Mouse (Mus musculus) embryonic fibroblast, embryonic 13.5 days (primary cell): ENCODE measurements around the gene Prkcz. TPM values are rescaled to one million over a fixed set of nuclear protein-coding genes. Genes with fewer than 3 reads are reported as not detected.

Source experiments
- H3K27ac ChIP-seq: 2 replicates; pipeline ENCODE4 v1.5.1; 2012; ENCODE audit warnings: low read length, control low read depth, inconsistent platforms; ENCODE audit not compliant: insufficient read depth
- H3K4me1 ChIP-seq: 2 replicates; pipeline ENCODE4 v1.6.1; 2011; ENCODE audit warnings: low read length; ENCODE audit not compliant: control insufficient read depth, insufficient read depth
- H3K4me3 ChIP-seq: 2 replicates; pipeline ENCODE4 v1.5.1; 2011; ENCODE audit warnings: mild to moderate bottlenecking, control low read depth, low read length; ENCODE audit not compliant: insufficient read depth
- CTCF ChIP-seq: IDR thresholded peaks from 2 replicates; pipeline ENCODE4 v1.5.1; 2011; ENCODE audit warnings: mild to moderate bottlenecking, control low read depth, low read length, moderate library complexity, borderline replicate concordance; ENCODE audit not compliant: insufficient read depth
- POLR2A ChIP-seq: IDR thresholded peaks from 2 replicates; pipeline ENCODE4 v1.6.1; 2011; ENCODE audit warnings: low read depth, mild to moderate bottlenecking, control low read depth, low read length, moderate library complexity
- polyA plus RNA-seq: library from polyadenylated mRNA; stranded (reverse); fragments of >200 nt; gene quantifications from 2 replicates; pipeline ENCODE4 v1.2.4, GENCODE M21; 2011; ENCODE audit warnings: low read depth; ENCODE audit not compliant: missing spikeins, insufficient read length

Prkcz gene
- polyA plus RNA-seq, 1 experiment, result 0.63 TPM

GRCm38 (mm10) chr4:155222841-155223593 lies 138.1 kb downstream of the Prkcz start:
- Histone ChIP-seq H3K4me1 (peaks cover 7% of the 10 kb centered on the region; the same call in 1 of the 2 replicates), H3K4me3 (peak overlapping the region; percentile 29), H3K27ac (peak overlapping the region; percentile 94)
- TF ChIP-seq POLR2A, result peak; percentile 80
- 0 out of 2 replicates have a peak, but pooled peaks have one; percentile 18 for TF ChIP-seq CTCF

- H3K27ac ChIP-seq, result peak within 1 kb of the TSS; percentile 94
- peak within 1 kb of the TSS; percentile 97 for H3K4me3 ChIP-seq
- H3K4me1 ChIP-seq, result peaks cover 7% of the 10 kb centered on the region; the same call in 1 of the 2 replicates
- no peak for TF ChIP-seq POLR2A
- TF ChIP-seq CTCF, result no peak
Observed at GRCm38 (mm10) chr4:155222552-155222840, 138.7 kb downstream of the Prkcz start, which contains the start of gene Ski. Gene Ski (minus strand): TSS chr4:155222592.

- H3K27ac ChIP-seq, result peak overlapping the region; percentile 5
- H3K4me3 ChIP-seq, result peak overlapping the region; percentile 97
- TF ChIP-seq CTCF (no peak), POLR2A (0 out of 2 replicates have a peak, but pooled peaks have one; percentile 30)
- H3K4me1 ChIP-seq, result peaks cover 9% of the 10 kb centered on the region
Observed at GRCm38 (mm10) chr4:155221599-155222551, 139.3 kb downstream of the Prkcz start.

DNA sequence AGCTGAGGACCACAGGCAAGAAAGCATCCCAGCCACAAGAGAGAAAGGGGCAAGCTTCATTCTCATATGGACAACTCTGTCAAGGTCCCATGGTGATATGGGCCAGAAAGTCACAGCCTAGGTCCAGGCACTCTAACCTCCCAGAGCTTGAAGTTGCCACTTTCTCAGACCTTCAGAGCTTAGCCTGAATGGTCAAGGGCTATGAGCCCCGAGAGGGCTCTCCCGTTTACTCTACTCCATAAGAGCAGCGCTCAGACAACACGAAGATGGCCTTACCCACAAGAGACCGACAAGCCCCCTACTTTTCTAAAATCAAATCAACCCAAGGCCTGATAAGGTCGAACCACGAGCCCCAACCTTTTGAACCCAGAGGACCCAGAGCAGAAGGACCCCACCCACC lies 140.1 kb downstream of the Prkcz start:
- Histone ChIP-seq H3K27ac (peak overlapping the region; percentile 41), H3K4me1 (peaks cover 16% of the 10 kb centered on the region), H3K4me3 (peak overlapping the region; percentile 97)
- TF ChIP-seq POLR2A, result no peak
- no peak for TF ChIP-seq CTCF

DNA sequence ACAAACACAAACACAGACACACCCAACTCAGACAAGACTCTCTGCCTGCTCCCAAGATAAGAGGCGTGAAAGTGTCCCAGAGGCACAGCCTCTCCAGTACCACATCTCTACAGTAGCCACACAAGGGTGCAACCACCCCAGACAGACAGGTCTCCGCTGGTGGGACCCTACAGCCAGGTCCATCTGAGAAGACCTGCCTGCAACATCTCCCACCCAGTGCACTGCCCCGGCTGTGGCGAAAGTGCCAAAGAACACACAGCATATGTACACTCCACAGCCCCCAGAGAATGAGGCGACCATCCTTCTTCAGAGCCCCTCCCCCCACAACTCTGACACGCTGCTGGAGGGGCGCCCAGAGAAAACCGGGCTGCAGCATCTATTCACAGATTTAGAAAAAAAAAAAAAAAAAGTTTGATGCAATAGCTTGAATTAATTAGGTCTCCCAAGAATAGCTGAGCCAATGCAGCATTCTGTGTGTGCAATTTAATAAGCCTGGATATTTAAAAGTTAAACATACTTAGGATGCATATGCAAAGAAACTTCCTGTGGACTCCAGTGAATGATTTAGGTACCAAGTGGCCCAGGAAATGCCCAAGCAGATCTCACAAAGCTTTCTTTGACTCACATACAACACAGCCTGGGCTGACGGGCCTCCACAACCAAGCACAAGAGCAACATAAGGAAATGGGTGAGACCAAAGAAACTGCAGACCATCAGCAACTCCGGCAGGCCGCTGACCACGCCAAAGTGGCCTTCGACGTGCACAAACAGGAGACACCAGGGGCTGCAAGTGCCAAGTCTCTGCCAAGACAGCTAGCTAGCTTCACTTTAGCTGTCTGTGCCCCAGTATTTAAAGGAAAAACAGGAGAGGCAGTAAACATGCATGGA lies 140.7 kb downstream of the Prkcz start:
- Histone ChIP-seq H3K4me1 (peaks cover 22% of the 10 kb centered on the region), H3K27ac (peak overlapping the region; percentile 41), H3K4me3 (peak overlapping the region; percentile 97)
- TF ChIP-seq CTCF (no peak), POLR2A (no peak)

DNA sequence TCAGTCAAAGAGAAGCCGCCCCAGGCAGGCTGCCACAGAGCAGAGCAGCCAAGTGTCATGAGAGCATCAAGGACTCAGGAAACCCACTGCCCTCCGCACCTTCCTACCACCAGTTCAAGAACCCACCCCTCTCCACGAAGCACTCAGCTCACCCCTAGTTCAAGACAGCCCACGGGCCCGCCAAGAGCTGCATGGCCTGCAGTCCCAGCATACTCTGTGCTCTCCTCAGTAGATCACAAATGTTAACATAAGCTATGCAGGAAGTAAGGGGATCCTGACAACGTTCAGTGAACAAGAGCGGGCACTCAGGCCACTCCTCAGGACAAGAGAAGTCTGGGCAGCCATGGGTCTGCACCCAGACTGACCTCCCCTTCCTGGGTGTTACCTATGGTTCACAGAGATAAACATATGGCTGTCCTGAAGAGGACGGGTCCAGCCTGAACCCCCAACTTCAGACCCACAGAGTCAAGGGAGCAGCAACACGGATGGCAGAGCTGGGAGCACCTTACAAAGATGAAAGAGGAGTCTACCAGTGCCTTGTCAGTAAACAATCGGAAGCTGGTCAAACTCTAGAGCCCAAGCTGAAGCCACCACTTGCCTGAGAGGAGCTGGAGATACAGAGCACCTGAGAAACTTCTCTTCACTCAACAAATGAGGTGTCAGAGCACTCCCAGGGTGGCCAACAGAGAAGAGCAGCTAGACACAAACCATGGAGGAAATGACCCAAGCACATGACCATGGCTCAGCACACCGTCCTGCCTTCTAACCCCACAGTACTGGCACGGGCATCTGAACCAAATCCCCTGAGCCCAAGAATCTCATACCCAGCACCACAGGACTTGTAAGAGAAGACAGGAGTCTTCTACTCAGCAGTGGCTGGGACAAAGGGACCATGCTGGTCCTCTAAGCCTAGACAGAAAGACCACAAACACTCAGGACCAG lies 141.6 kb downstream of the Prkcz start:
- Histone ChIP-seq H3K27ac (peak overlapping the region; percentile 28), H3K4me3 (peak overlapping the region; percentile 97), H3K4me1 (peaks cover 29% of the 10 kb centered on the region)
- TF ChIP-seq POLR2A (no peak), CTCF (no peak)

DNA sequence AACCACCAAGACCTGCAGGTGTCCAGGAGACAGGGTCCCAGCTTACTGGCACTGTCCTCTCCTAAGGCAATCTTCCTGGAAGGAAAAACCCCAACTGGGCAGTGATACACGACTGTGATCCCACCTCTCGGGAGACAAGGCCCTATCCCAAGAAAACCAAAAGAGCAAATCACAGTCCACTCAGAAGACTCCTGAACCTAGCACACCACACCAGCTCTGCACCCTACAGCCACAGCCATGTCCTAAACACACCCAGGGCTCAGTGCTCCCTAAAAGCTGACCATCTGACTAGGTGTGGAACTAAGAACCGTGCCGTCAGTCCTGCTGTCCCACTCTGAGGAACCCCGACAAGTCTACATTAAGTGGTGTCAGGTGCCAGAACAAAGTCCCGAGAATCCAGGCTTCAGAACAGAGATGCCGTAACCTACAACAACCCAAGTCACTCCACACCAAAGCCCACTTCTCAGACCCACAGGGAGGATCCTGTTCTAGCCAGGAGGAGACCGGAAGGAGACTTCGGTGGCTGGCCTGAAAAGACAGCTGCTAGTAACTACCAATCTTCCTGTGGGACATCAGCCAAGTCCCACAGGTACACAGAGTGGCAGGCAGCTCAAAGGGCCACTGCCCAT lies 142.9 kb downstream of the Prkcz start:
- peak overlapping the region; percentile 97 for H3K4me3 ChIP-seq
- TF ChIP-seq CTCF, result no peak
- no peak for TF ChIP-seq POLR2A
- H3K4me1 ChIP-seq, result peaks cover 28% of the 10 kb centered on the region
- H3K27ac ChIP-seq, result peak overlapping the region; percentile 2

DNA sequence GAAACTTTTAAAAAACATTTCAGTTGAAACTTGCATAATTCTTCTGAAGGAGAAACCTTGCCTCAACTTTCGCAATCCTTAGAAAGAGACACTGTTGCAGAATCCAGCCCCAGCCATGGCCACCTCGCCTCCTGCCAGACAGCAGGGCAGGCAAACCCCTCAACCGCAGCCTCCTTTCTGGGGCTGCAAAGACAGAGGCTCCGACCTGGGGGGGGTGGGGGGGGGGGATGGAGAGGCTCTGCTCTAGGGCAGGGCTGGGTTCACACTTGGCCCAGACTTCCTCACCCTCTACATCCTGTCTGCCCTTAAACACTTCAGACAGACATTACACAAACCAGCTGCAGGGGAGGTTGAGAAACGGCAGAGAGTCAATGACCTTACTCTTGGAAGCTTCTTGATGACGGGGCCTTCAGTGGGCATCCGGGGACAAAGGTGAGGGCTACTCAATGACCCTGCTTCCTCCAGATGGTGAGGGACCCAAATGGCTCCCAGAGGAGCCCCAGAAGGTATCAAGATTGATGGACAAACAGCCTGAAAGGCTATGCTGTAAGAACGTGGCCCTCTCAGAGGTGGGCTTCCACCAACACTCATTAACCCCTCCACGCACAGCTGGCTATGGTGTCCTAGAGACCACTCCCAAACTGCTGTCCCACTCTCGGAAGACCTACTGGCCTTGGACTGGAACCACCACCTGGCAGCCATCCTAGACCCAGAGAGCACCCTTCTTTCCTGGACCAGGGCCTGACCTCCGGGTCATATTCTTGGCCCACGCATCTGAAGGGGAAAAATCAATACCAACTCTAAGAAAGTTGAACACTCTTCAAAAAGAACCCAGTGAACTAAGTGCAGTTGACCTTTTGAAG lies 143.7 kb downstream of the Prkcz start:
- H3K4me3 ChIP-seq, result peak overlapping the region; percentile 97
- TF ChIP-seq POLR2A (no peak), CTCF (no peak)
- H3K4me1 ChIP-seq, result peaks cover 28% of the 10 kb centered on the region
- peak overlapping the region; percentile 47 for H3K27ac ChIP-seq
